Mouse (Mus musculus) limb, embryonic 10.5 days (tissue): Measurements from ENCODE around the gene Capn8. TPM values are rescaled to one million over a fixed set of nuclear protein-coding genes. Genes with fewer than 3 reads are reported as not detected.

Experiments
- DNase-seq: peaks from one replicate; pipeline ENCODE4 v3.0.0-alpha.2; 2017; ENCODE audit warnings: low spot score
- H3K27ac ChIP-seq: fragments of 300-500 bp; sonication (generic); 2 replicates; pipeline ENCODE4 v1.5.1; 2016; ENCODE audit warnings: mild to moderate bottlenecking
- H3K27me3 ChIP-seq: fragments of 300-500 bp; sonication (generic); 2 replicates; pipeline ENCODE4 v1.6.1; 2016; ENCODE audit warnings: low read depth, mild to moderate bottlenecking; ENCODE audit not compliant: poor library complexity, severe bottlenecking
- H3K36me3 ChIP-seq: fragments of 300-500 bp; sonication (generic); 2 replicates; pipeline ENCODE4 v1.6.1; 2016; ENCODE audit warnings: mild to moderate bottlenecking, moderate library complexity
- H3K4me1 ChIP-seq: fragments of 300-500 bp; sonication (generic); 2 replicates; pipeline ENCODE4 v1.6.1; 2016
- H3K4me3 ChIP-seq: fragments of 300-500 bp; sonication (generic); 2 replicates; pipeline ENCODE4 v1.5.1; 2016; ENCODE audit warnings: mild to moderate bottlenecking, moderate library complexity
- H3K9me3 ChIP-seq: fragments of 300-500 bp; sonication (generic); replicated peaks from 2 replicates; pipeline ENCODE4 v1.6.1; 2016; ENCODE audit warnings: mild to moderate bottlenecking
- WGBS: fragments of 180-500 bp; shearing (Covaris S2); methylation state at CpG from one replicate; pipeline ENCODE4 v1.1.7; 2016; 5-methylcytosine and 5-hydroxymethylcytosine counted together
- polyA plus RNA-seq: library from polyadenylated mRNA; unstranded; fragments of >200 nt; fragmentation: Nextera tagmentation; extraction: Ambion mirVana; gene quantifications from 2 replicates; pipeline ENCODE4 v1.2.1, GENCODE M21; 2016

The Capn8 gene
- 0.06 TPM in 1 of 2 replicates, not detected in the other for polyA plus RNA-seq

- Histone ChIP-seq H3K9me3 (no peaks in the 10 kb centered on the region), H3K4me1 (peaks cover 20% of the 10 kb centered on the region), H3K27me3 (no peaks in the 10 kb centered on the region), H3K36me3 (no peaks in the 10 kb centered on the region), H3K27ac (no peak within 1 kb of the TSS), H3K4me3 (no peak within 1 kb of the TSS)
- WGBS = 80% methylated on average over 5 of the region's 5 CpGs
- no peak for DNase-seq
Observed at GRCm38 (mm10) chr1:182564408-182565120, at the start of gene Capn8. TSS of gene Capn8 (plus strand) at chr1:182565007.

GRCm38 (mm10) chr1:182516758-182517676 is 47.8 kb upstream of the Capn8 start, which contains the start of gene Capn2:
TSS of gene Capn2 (minus strand) at chr1:182517608.
- under 1% methylated on average over 83 of the region's 84 CpGs for WGBS
- Histone ChIP-seq H3K27me3 (peaks cover 11% of the 10 kb centered on the region), H3K4me3 (peak within 1 kb of the TSS; percentile 89), H3K9me3 (no peaks in the 10 kb centered on the region), H3K27ac (peak within 1 kb of the TSS; percentile 96), H3K4me1 (peaks cover 56% of the 10 kb centered on the region), H3K36me3 (peaks cover 16% of the 10 kb centered on the region)
- peak; percentile 87 for DNase-seq

GRCm38 (mm10) chr1:182517677-182518011 is 47.2 kb upstream of the Capn8 start:
- DNase-seq = no peak
- Histone ChIP-seq H3K27me3 (peaks cover 11% of the 10 kb centered on the region), H3K27ac (peak overlapping the region; percentile 96), H3K4me1 (peaks cover 56% of the 10 kb centered on the region), H3K4me3 (peak overlapping the region; percentile 89), H3K36me3 (peaks cover 10% of the 10 kb centered on the region), H3K9me3 (no peaks in the 10 kb centered on the region)
- under 1% methylated on average over 10 of the region's 10 CpGs for WGBS

- Histone ChIP-seq H3K36me3 (peaks cover 6% of the 10 kb centered on the region; the same call in 1 of the 2 replicates), H3K4me3 (0 out of 2 replicates have a peak overlapping the region, but pooled peaks have one; percentile 89), H3K27ac (no peak overlapping the region), H3K4me1 (peaks cover 56% of the 10 kb centered on the region), H3K9me3 (no peaks in the 10 kb centered on the region), H3K27me3 (peaks cover 11% of the 10 kb centered on the region)
- 59% methylated on average over 10 of the region's 10 CpGs for WGBS
- DNase-seq = no peak
Observed at GRCm38 (mm10) chr1:182518143-182518680, 46.6 kb upstream of the Capn8 start.

GRCm38 (mm10) chr1:182518811-182519210 is 46.0 kb upstream of the Capn8 start:
- peaks cover 11% of the 10 kb centered on the region for H3K27me3 ChIP-seq

GRCm38 (mm10) chr1:182519341-182519740 is 45.5 kb upstream of the Capn8 start:
- peaks cover 11% of the 10 kb centered on the region for H3K27me3 ChIP-seq
- H3K4me3 ChIP-seq = no peak overlapping the region
- H3K9me3 ChIP-seq = no peaks in the 10 kb centered on the region
- H3K27ac ChIP-seq = peak overlapping the region; percentile 77; the same call in 1 of the 2 replicates
- H3K36me3 ChIP-seq = 0 out of 2 replicates have a peak, but pooled peaks cover 3% of the 10 kb centered on the region
- peaks cover 56% of the 10 kb centered on the region for H3K4me1 ChIP-seq
- no peak for DNase-seq
- 73% methylated on average over 5 of the region's 5 CpGs for WGBS

More at GRCm38 (mm10) chr1:182518811-182519210, 46.0 kb upstream of the Capn8 start:
- peaks cover 56% of the 10 kb centered on the region for H3K4me1 ChIP-seq
- H3K36me3 ChIP-seq = 0 out of 2 replicates have a peak, but pooled peaks cover 3% of the 10 kb centered on the region
- whole genome bisulfite sequencing = 91% methylated on average over 6 of the region's 6 CpGs
- no peak for DNase-seq
- no peak overlapping the region for H3K27ac ChIP-seq
- H3K4me3 ChIP-seq = no peak overlapping the region
- no peaks in the 10 kb centered on the region for H3K9me3 ChIP-seq

- H3K4me1 ChIP-seq = peaks cover 56% of the 10 kb centered on the region
- H3K4me3 ChIP-seq = peak overlapping the region; percentile 1; the same call in 1 of the 2 replicates
- H3K36me3 ChIP-seq = no peaks in the 10 kb centered on the region
- H3K9me3 ChIP-seq = no peaks in the 10 kb centered on the region
- H3K27me3 ChIP-seq = peaks cover 11% of the 10 kb centered on the region
- DNase-seq = peak; percentile 56
- WGBS = 22% methylated on average over 14 of the region's 14 CpGs
- H3K27ac ChIP-seq = peak overlapping the region; percentile 77
Observed at GRCm38 (mm10) chr1:182520091-182520937, 44.5 kb upstream of the Capn8 start.

GRCm38 (mm10) chr1:182520938-182521500 is 43.8 kb upstream of the Capn8 start:
- no peaks in the 10 kb centered on the region for H3K9me3 ChIP-seq
- no peak overlapping the region for H3K4me3 ChIP-seq
- peak overlapping the region; percentile 77 for H3K27ac ChIP-seq
- WGBS = 68% methylated on average over 8 of the region's 8 CpGs
- no peaks in the 10 kb centered on the region for H3K36me3 ChIP-seq
- H3K4me1 ChIP-seq = peaks cover 52% of the 10 kb centered on the region
- H3K27me3 ChIP-seq = peaks cover 11% of the 10 kb centered on the region
- DNase-seq = no peak

GRCm38 (mm10) chr1:182522961-182523360 is 41.8 kb upstream of the Capn8 start:
- H3K27me3 ChIP-seq = peaks cover 28% of the 10 kb centered on the region
- peaks cover 42% of the 10 kb centered on the region for H3K4me1 ChIP-seq
- no peaks in the 10 kb centered on the region for H3K9me3 ChIP-seq
- no peaks in the 10 kb centered on the region for H3K36me3 ChIP-seq
- 87% methylated on average over 5 of the region's 5 CpGs for WGBS
- no peak overlapping the region for H3K27ac ChIP-seq
- DNase-seq = no peak
- no peak overlapping the region for H3K4me3 ChIP-seq

GRCm38 (mm10) chr1:182523692-182524091 is 41.1 kb upstream of the Capn8 start:
- DNase-seq = no peak
- Histone ChIP-seq H3K36me3 (no peaks in the 10 kb centered on the region), H3K27ac (no peak overlapping the region), H3K4me1 (peaks cover 45% of the 10 kb centered on the region), H3K27me3 (peaks cover 28% of the 10 kb centered on the region), H3K9me3 (no peaks in the 10 kb centered on the region), H3K4me3 (no peak overlapping the region)
- 87% methylated on average over 3 of the region's 3 CpGs for WGBS

GRCm38 (mm10) chr1:182525601-182526000 is 39.2 kb upstream of the Capn8 start:
- Histone ChIP-seq H3K36me3 (no peaks in the 10 kb centered on the region), H3K4me1 (peaks cover 27% of the 10 kb centered on the region), H3K9me3 (no peaks in the 10 kb centered on the region), H3K27me3 (peaks cover 39% of the 10 kb centered on the region), H3K27ac (no peak overlapping the region), H3K4me3 (no peak overlapping the region)
- no peak for DNase-seq
- WGBS = 92% methylated on average over 3 of the region's 3 CpGs
